Mouse (Mus musculus) intestine, embryonic 15.5 days (tissue): ENCODE results near the gene Dcaf6. TPM values are rescaled to one million over a fixed set of nuclear protein-coding genes. Genes with fewer than 3 reads are reported as not detected.

Experiments used
- ATAC-seq: fragments of 200-750 bp; cut with Nextera tagmentation; 2 replicates; pipeline ENCODE4 v1.8.0; 2017; ENCODE audit warnings: moderate TSS enrichment, moderate library complexity
- H3K27ac ChIP-seq: fragments of 300-500 bp; sonication (generic); 2 replicates; pipeline ENCODE4 v1.5.1; 2015; ENCODE audit warnings: mild to moderate bottlenecking, inconsistent platforms
- H3K27me3 ChIP-seq: fragments of 300-500 bp; sonication (generic); replicated peaks from 2 replicates; pipeline ENCODE4 v1.6.1; 2015; ENCODE audit warnings: inconsistent platforms
- H3K36me3 ChIP-seq: fragments of 300-500 bp; sonication (generic); 2 replicates; pipeline ENCODE4 v1.6.1; 2015; ENCODE audit warnings: inconsistent platforms
- H3K4me1 ChIP-seq: fragments of 300-500 bp; sonication (generic); replicated peaks from 2 replicates; pipeline ENCODE4 v1.6.1; 2015; ENCODE audit warnings: inconsistent platforms
- H3K4me2 ChIP-seq: fragments of 300-500 bp; sonication (generic); replicated peaks from 2 replicates; pipeline ENCODE4 v1.6.1; 2015; ENCODE audit warnings: mild to moderate bottlenecking, inconsistent platforms
- H3K4me3 ChIP-seq: fragments of 300-500 bp; sonication (generic); replicated peaks from 2 replicates; pipeline ENCODE4 v1.5.1; 2015; ENCODE audit warnings: inconsistent platforms
- H3K9ac ChIP-seq: fragments of 300-500 bp; sonication (generic); 2 replicates; pipeline ENCODE4 v1.6.1; 2015; ENCODE audit warnings: inconsistent platforms
- H3K9me3 ChIP-seq: fragments of 300-500 bp; sonication (generic); 2 replicates; pipeline ENCODE4 v1.6.1; 2016; ENCODE audit warnings: inconsistent platforms
- WGBS: fragments of 180-500 bp; shearing (Covaris S2); methylation state at CpG from one replicate; pipeline ENCODE4 v1.1.7; 2015; 5-methylcytosine and 5-hydroxymethylcytosine counted together
- polyA plus RNA-seq: library from polyadenylated mRNA; unstranded; fragments of >200 nt; fragmentation: Nextera tagmentation; extraction: Ambion mirVana; gene quantifications from 2 replicates; pipeline ENCODE4 v1.2.1, GENCODE M21; 2015

Gene Dcaf6
- polyA plus RNA-seq, 1 experiment from 2014 or later, result 12.3 TPM

DNA sequence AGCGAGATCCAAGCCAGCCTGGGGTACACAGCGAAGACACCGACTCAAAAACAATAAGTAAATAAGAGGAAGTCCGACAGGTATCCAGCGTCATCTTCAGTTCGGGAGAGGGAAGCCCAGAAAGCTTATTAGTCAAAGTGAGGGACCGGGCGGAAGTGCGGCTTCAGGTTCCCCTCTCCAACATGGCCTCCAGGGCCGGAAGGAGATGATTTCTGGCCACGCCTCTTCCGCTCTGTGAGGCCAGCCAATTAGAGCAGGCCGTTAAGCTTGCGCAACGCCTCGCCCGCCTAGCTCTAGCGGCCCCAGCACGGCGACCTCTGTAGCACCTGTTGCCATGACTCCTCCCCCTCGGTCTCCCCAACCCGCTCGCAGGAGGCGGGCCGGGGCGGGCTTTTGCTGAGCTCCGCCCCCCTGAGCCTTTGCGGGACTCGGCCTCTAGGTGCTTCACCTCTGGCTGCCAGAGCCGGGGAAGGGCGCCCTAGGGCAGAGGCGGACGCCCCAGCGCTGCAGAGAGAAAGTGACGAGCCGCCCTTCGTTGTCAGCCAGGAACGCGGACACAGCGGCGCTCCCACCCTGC lies 614 bp upstream of the Dcaf6 start:
- H3K9ac ChIP-seq, result peak overlapping the region; percentile 67
- H3K36me3 ChIP-seq, result no peaks in the 10 kb centered on the region
- H3K9me3 ChIP-seq, result no peaks in the 10 kb centered on the region
- ATAC-seq, result peak; percentile 96
- under 1% methylated on average over 41 of the region's 41 CpGs for WGBS
- H3K27me3 ChIP-seq, result no peaks in the 10 kb centered on the region
- H3K4me3 ChIP-seq, result peak overlapping the region; percentile 92
- H3K4me2 ChIP-seq, result peak overlapping the region; percentile 78
- peak overlapping the region; percentile 95 for H3K27ac ChIP-seq
- no peaks in the 10 kb centered on the region for H3K4me1 ChIP-seq

DNA sequence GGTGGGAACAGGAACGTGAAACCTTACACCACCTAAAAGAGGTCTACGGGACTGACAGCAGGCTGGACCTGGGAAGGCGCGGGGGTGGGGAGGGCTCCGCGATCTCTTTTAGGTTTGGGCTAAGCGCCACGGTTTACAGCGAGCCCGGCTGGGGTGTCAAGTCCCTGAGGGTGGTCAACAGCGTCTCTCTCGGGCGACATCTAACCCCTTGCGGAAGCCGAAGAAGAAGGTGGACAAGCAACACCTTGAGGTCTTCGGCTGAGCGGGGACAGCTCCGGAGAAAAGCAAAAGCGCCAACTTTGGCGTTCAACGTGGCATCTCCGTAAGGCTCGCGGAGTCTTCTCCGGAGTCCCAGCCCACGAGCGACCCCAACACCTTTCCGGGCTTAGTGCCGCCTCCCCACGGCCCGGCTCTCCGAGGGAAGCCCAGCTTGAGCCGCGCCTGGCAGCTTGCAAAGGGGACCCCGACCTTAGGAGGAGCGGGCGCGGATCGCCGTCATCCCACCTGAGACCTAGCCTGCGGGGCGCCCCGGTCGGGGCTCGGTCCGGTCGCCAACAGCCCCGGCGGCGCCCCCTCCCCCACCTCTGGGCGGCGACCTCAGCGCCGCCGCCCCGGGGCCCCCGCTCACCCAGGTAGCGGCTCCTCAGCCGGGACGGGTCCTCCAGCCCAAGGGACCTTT lies 633 bp downstream of the Dcaf6 start:
- Histone ChIP-seq H3K9me3 (no peaks in the 10 kb centered on the region), H3K9ac (peak overlapping the region; percentile 85), H3K27me3 (no peaks in the 10 kb centered on the region), H3K4me2 (peak overlapping the region; percentile 81), H3K36me3 (no peaks in the 10 kb centered on the region), H3K4me3 (peak overlapping the region; percentile 92), H3K4me1 (no peaks in the 10 kb centered on the region), H3K27ac (peak overlapping the region; percentile 95)
- under 1% methylated on average over 60 of the region's 60 CpGs for WGBS
- ATAC-seq, result peak; percentile 44

DNA sequence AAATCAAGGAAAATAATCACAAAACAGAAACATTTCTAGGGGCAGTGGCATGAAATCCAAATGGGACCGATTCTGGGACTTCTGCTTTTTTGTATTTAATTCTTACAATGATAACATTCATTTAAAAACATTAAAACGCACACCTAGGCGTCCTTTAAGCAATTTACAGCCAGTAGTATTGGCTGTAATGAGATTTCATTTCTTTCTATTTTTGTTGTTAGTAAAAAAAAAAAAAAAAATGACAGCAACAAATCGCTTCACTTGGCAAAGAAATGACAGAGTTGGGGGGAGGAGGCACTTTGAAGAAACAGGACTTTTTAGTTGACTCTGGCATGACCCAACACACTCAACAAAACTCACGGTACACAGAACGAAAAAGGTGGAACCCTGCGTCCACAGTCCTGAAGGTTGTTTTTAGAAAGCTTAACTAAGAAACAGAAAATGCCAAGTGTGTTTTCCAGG lies 1.2 kb downstream of the Dcaf6 start:
- H3K4me1 ChIP-seq, result no peaks in the 10 kb centered on the region
- H3K27ac ChIP-seq, result no peak overlapping the region
- H3K36me3 ChIP-seq, result no peaks in the 10 kb centered on the region
- H3K9ac ChIP-seq, result peak overlapping the region; percentile 85
- WGBS, result 16% methylated on average over 7 of the region's 7 CpGs
- peak overlapping the region; percentile 92 for H3K4me3 ChIP-seq
- no peaks in the 10 kb centered on the region for H3K27me3 ChIP-seq
- peak overlapping the region; percentile 81 for H3K4me2 ChIP-seq
- no peak for ATAC-seq
- H3K9me3 ChIP-seq, result no peaks in the 10 kb centered on the region

DNA sequence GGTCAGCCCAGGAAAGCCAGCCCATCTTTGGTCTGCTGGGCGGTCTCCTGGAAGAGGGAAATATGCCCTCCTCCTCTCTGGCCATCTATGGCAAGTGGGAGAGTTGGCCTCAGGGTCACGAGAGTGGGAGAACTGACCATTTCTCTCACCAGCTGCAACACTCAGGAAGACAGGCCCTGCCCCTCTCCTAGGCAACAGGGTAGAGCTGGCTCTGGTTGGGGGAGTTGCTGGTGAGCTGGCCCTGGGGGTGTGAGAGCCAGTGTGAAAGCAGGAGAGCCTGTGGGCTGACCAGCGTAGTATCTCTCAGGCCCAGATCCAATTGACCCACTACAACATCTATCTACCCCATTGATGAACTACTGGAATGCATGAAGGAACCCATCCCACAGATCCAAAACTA lies 18.6 kb downstream of the Dcaf6 start:
- H3K27me3 ChIP-seq, result no peaks in the 10 kb centered on the region
- H3K9me3 ChIP-seq, result no peaks in the 10 kb centered on the region
- no peak overlapping the region for H3K27ac ChIP-seq
- H3K4me1 ChIP-seq, result no peaks in the 10 kb centered on the region
- 83% methylated on average over 3 of the region's 3 CpGs for WGBS
- H3K4me3 ChIP-seq, result no peak overlapping the region
- no peaks in the 10 kb centered on the region for H3K36me3 ChIP-seq
- no peak overlapping the region for H3K4me2 ChIP-seq
- no peak overlapping the region for H3K9ac ChIP-seq
- no peak for ATAC-seq

GRCm38 (mm10) chr1:165441201-165441600 lies 19.1 kb downstream of the Dcaf6 start:
- H3K9ac ChIP-seq, result no peak overlapping the region
- H3K4me1 ChIP-seq, result no peaks in the 10 kb centered on the region
- no peaks in the 10 kb centered on the region for H3K9me3 ChIP-seq
- H3K27ac ChIP-seq, result no peak overlapping the region
- no peaks in the 10 kb centered on the region for H3K36me3 ChIP-seq
- no peak overlapping the region for H3K4me3 ChIP-seq
- no peak overlapping the region for H3K4me2 ChIP-seq
- ATAC-seq, result no peak
- H3K27me3 ChIP-seq, result no peaks in the 10 kb centered on the region

GRCm38 (mm10) chr1:165440788-165441187 lies 19.5 kb downstream of the Dcaf6 start:
- no peaks in the 10 kb centered on the region for H3K36me3 ChIP-seq
- H3K4me3 ChIP-seq, result no peak overlapping the region
- H3K4me1 ChIP-seq, result no peaks in the 10 kb centered on the region
- no peaks in the 10 kb centered on the region for H3K9me3 ChIP-seq
- H3K27me3 ChIP-seq, result no peaks in the 10 kb centered on the region
- no peak overlapping the region for H3K9ac ChIP-seq
- no peak overlapping the region for H3K27ac ChIP-seq
- H3K4me2 ChIP-seq, result no peak overlapping the region
- ATAC-seq, result no peak
- 75% methylated on average over 3 of the region's 3 CpGs for WGBS

DNA sequence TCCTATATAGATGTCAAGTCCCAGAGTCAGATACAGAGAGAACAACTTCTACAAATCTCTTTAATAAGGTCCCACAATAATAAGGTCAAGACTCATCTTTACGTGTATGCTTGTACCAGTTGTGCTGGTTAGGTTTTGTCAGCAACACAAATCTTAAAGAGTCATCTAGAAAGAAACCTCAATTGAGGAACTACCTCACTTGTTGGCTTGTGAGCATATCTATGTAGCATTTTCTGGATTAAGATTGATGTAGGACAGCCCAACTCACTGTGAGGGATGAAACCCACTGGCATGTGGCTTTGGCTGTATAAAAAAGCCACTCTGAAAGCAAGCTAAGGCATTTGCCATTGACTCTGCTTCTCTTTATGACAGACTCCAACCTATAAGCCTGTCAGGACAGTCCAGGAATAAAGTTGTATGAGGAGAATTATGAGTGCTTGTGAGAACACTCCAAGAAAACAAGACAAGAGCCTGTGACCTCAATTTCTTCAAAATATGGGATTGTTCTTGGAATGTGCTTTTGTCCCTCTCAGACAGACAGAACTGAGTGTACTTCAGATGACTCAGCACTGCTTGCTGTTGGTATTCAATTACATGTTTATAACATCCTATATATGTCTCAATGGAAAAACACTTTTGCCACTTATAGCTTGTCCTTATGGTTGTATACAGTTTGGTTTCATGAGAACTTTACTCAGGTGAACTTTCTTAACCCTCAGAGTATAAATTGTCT lies 21.8 kb downstream of the Dcaf6 start:
- 88% methylated on average over 1 of the region's 1 CpGs for WGBS
- Histone ChIP-seq H3K9me3 (no peaks in the 10 kb centered on the region), H3K9ac (no peak overlapping the region), H3K4me2 (no peak overlapping the region), H3K27ac (no peak overlapping the region), H3K36me3 (no peaks in the 10 kb centered on the region), H3K4me3 (no peak overlapping the region), H3K27me3 (no peaks in the 10 kb centered on the region), H3K4me1 (no peaks in the 10 kb centered on the region)
- no peak for ATAC-seq

- Histone ChIP-seq H3K36me3 (no peaks in the 10 kb centered on the region), H3K9me3 (no peaks in the 10 kb centered on the region), H3K4me2 (no peak overlapping the region), H3K27me3 (no peaks in the 10 kb centered on the region), H3K4me3 (no peak overlapping the region), H3K4me1 (no peaks in the 10 kb centered on the region), H3K9ac (no peak overlapping the region), H3K27ac (no peak overlapping the region)
- 76% methylated on average over 1 of the region's 1 CpGs for WGBS
- no peak for ATAC-seq
These were observed 27.4 kb downstream of the Dcaf6 start for GRCm38 (mm10) chr1:165432883-165433282.

GRCm38 (mm10) chr1:165426254-165426653 lies 34.0 kb downstream of the Dcaf6 start:
- 92% methylated on average over 2 of the region's 2 CpGs for WGBS
- H3K4me3 ChIP-seq, result no peak overlapping the region
- no peaks in the 10 kb centered on the region for H3K4me1 ChIP-seq
- H3K36me3 ChIP-seq, result no peaks in the 10 kb centered on the region
- no peak overlapping the region for H3K4me2 ChIP-seq
- no peaks in the 10 kb centered on the region for H3K27me3 ChIP-seq
- no peak for ATAC-seq
- no peaks in the 10 kb centered on the region for H3K9me3 ChIP-seq
- H3K9ac ChIP-seq, result no peak overlapping the region
- H3K27ac ChIP-seq, result no peak overlapping the region

- H3K4me3 ChIP-seq, result no peak overlapping the region
- H3K9me3 ChIP-seq, result no peaks in the 10 kb centered on the region
- H3K27ac ChIP-seq, result no peak overlapping the region
- no peaks in the 10 kb centered on the region for H3K27me3 ChIP-seq
- no peak overlapping the region for H3K4me2 ChIP-seq
- H3K9ac ChIP-seq, result no peak overlapping the region
- H3K36me3 ChIP-seq, result no peaks in the 10 kb centered on the region
- H3K4me1 ChIP-seq, result no peaks in the 10 kb centered on the region
- WGBS, result 67% methylated on average over 7 of the region's 7 CpGs
- ATAC-seq, result no peak
These were observed 38.8 kb downstream of the Dcaf6 start for GRCm38 (mm10) chr1:165421357-165421915.

DNA sequence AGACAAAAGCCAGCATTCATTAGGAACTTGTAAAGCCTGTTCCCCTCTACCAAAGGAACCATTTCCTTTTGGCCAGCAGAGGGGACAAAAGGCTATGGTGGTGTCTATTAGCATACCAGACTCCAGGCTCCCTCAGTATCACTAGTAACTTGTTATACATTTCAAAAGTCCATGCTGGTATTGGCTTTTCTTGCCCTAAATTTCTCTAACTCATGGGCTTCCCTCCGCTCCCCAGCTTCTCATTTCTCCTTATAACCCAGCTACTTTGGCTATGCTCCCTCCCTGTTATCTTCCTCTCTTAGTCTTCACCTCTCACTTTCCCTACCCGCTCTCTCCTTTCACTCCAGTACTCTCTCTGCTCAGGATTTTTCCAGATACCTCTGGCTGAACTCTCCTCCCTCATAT lies 63.9 kb downstream of the Dcaf6 start:
- Histone ChIP-seq H3K4me1 (no peaks in the 10 kb centered on the region), H3K4me2 (no peak overlapping the region), H3K9ac (no peak overlapping the region), H3K27ac (no peak overlapping the region), H3K9me3 (no peaks in the 10 kb centered on the region), H3K36me3 (no peaks in the 10 kb centered on the region), H3K4me3 (no peak overlapping the region), H3K27me3 (no peaks in the 10 kb centered on the region)
- ATAC-seq, result no peak
- 92% methylated on average over 2 of the region's 2 CpGs for WGBS

DNA sequence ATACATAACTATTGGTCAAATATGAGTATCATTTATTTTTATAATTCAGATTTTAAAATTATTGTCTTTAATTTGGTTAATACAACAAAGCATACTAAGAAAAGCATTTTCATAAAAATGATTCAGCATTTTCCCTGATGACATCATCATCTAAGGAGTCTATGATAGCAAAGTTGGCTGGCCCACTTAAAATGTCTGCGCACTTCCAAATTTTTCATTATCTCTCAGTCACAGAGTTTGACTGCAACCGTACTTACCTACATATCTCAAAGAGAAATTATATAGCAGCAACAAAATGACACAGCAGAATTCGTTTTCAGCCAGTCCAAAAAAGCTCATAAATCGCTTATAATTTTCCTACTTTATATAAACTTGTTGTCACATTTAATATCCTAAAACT lies 64.3 kb downstream of the Dcaf6 start:
- peak; percentile 69; the same call in 1 of the 2 replicates for ATAC-seq
- no peaks in the 10 kb centered on the region for H3K9me3 ChIP-seq

More for the DNA sequence above, 64.3 kb downstream of the Dcaf6 start:
- 91% methylated on average over 4 of the region's 4 CpGs for WGBS
- H3K27me3 ChIP-seq, result no peaks in the 10 kb centered on the region
- H3K9ac ChIP-seq, result no peak overlapping the region
- no peak overlapping the region for H3K27ac ChIP-seq
- no peaks in the 10 kb centered on the region for H3K36me3 ChIP-seq
- no peaks in the 10 kb centered on the region for H3K4me1 ChIP-seq
- no peak overlapping the region for H3K4me2 ChIP-seq
- no peak overlapping the region for H3K4me3 ChIP-seq
